Mouse (Mus musculus): ENCODE data around the gene Rab8a.
"Not testable (repeated sequence)": the region's sequence is repeated elsewhere in the genome, so short reads cannot be mapped to it uniquely, and the experiment has no call there.

The Rab8a gene

DNA sequence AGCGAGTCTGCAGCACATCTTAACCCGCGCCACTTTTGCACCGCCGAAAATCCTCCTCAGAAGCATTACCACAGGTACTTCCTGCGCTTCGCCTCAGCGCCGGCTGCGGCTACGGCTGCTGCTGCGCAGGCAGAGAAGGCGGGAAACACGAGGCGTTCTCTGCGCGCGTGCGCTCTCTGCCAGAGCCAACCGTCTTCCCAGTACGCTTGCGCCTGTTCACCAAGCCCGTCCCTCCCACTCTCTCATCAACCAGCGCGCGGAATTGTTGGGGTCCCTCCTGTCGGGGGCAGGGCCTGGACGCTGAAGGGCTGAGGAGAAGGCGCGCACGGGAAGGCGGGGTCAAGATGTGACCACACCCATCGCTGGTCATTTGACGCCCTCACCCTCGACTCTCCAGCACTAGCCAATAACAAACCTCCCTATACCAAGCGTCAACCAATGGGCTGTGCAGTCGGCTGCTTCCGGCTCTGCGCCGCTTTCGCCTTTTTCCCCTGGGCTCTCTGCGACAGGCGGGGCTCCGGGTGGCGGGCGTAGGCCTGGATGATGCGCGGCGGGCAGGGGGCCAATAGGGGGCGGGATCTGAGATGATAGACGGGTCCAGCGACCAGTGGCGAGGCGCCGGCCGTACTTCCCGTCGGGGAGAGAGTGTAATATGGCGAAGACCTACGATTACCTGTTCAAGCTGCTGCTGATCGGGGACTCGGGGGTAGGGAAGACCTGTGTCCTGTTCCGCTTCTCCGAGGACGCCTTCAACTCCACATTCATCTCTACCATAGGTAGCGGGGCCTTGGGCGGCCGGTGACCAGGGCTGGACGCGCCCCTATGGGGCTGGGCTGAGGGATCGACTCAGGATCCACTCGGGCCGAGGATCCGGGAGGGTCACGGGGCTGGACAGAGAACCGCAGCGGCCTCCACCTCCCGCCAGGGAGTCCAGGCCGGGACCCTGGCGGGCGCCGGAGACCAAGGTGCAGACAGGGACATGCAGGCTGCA lies at the start of gene Rab8a:
Gene Rab8a, plus strand, starts transcription at position 494 of the 991 bp plus-strand sequence.
- DNase-seq (ENCODE audit: low spot score in 2 of 2), result peak; percentile 100

DNA sequence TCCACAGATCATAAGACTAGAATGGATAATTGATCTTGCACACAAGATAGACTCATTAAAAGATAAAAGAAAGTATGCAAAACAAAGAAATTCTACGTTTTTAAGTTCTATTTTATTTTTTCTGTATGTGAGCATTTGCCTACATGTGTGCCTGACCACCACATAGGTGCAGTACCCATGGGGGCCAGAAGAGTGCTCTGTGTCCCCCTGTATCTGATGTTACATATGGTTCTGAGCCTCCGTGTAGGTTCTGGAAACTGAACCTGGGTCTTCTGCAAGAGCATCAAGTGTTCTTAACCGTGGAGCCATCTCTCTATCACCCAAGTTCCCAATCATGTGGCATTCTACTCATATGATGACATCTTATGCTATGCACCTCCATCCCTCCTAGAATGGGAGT lies 48.5 kb upstream of the Rab8a start:
- no peak for DNase-seq (ENCODE audit: low spot score in 2 of 2)

DNA sequence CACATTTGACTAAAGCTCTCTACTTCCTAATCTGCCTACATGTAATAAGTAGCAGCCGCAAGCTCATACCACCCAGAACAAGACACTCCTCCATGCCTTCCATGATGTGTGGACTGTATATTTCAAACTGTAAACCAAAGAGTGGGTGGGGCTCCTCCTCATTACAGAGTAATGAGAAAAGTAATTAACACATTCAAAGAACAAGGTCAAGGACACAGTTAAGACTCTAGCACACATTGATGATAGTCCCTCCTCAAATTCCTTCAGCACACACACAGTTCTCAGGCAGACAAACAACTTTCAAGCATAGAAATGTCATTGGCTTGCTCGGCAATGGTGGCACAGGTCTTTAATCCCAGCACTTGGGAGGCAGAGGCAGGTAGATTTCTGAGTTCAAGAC lies 45.8 kb upstream of the Rab8a start:
- DNase-seq (ENCODE audit: low spot score in 2 of 2), result no peak

- DNase-seq (ENCODE audit: low spot score in 2 of 2), result no peak
These were observed 42.4 kb upstream of the Rab8a start for GRCm38 (mm10) chr8:72118616-72119015.

DNA sequence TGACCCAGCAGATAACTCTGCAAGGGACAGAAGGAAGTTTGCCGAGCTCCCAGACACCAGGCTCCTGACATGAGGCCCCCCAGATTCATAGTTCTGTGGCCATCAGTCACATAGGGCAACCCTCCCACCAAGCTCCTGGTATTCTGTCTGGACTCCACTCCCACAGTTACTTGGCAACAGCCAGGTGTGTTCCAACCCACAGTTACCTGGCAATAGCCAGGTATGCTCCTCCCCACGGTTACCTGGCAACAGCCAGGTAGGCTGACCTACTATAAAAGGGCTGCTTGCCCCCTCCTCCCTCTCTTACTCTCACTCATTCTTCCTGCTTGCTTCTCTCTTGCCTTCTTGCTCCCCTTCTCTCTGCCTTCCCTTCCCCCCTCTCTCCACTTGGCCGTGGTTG lies 39.5 kb upstream of the Rab8a start:
- DNase-seq (ENCODE audit: low spot score in 2 of 2), result not testable (repeated sequence)

DNA sequence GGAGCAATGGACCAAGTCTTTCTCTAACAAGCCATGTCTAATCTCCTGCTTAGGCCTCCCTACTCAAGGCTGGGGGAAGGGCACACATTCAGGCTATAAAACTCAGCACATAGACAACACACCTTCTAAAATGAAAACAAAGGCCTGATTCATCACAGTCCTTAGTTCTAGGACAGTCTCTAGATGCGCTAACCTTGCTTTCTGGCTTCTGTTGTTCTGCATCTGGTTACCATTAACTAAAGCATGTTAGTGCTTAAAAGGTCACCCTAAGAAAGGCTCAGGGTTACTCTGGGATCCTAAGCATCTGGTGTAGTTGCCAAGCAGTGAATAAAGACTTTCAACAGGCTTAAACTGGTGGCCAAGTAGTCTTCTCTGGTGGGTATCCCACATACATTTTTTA lies 39.0 kb upstream of the Rab8a start:
- DNase-seq (ENCODE audit: low spot score in 2 of 2), result no peak

DNA sequence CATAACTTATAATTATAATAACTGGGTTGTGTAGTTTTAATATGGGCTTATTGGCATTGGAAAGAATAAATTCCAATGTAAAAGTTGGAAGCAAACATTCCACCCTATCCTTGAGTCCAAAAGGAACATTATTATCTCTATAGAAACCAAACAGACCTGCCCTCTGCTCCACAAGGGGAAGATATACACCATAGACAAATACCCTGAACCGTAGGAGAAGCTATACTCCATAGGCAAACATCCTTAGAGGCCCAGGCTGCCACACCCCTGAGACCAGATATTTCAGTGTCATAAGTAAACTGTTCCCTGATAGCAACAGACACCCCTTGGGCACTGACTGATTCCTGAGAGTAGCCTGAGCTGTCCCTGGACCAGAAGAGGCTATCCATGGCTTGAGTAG lies 33.2 kb upstream of the Rab8a start:
- DNase-seq (ENCODE audit: low spot score in 2 of 2), result no peak

- no peak for DNase-seq (ENCODE audit: low spot score in 2 of 2)
These were observed 29.7 kb upstream of the Rab8a start for GRCm38 (mm10) chr8:72131251-72131650.

DNA sequence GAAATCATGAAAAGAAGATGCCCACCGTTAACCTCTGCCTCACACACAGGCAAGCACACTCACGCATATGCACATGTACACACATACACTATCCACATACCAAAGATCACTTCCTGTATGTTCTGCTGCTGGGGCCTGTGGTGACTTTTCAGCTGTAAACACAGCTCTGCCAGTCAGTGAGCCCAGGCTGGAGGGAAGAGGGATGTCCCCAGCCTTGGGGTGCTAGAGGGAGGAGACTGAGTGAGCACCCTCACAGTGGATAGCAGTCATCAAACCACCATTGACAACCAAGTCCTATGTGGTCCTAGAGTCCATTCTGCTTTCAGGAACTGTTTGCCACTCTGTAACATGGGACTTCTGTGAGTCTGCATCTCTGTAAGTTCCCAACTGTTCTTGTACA lies 29.1 kb upstream of the Rab8a start:
- no peak for DNase-seq (ENCODE audit: low spot score in 2 of 2)

- no peak for DNase-seq (ENCODE audit: low spot score in 2 of 2)
These were observed 28.6 kb upstream of the Rab8a start for GRCm38 (mm10) chr8:72132417-72132816.

GRCm38 (mm10) chr8:72132891-72133290 lies 28.1 kb upstream of the Rab8a start:
- no peak for DNase-seq (ENCODE audit: low spot score in 2 of 2)

- no peak for DNase-seq (ENCODE audit: low spot score in 2 of 2)
These were observed 27.5 kb upstream of the Rab8a start for GRCm38 (mm10) chr8:72133507-72133906.

DNA sequence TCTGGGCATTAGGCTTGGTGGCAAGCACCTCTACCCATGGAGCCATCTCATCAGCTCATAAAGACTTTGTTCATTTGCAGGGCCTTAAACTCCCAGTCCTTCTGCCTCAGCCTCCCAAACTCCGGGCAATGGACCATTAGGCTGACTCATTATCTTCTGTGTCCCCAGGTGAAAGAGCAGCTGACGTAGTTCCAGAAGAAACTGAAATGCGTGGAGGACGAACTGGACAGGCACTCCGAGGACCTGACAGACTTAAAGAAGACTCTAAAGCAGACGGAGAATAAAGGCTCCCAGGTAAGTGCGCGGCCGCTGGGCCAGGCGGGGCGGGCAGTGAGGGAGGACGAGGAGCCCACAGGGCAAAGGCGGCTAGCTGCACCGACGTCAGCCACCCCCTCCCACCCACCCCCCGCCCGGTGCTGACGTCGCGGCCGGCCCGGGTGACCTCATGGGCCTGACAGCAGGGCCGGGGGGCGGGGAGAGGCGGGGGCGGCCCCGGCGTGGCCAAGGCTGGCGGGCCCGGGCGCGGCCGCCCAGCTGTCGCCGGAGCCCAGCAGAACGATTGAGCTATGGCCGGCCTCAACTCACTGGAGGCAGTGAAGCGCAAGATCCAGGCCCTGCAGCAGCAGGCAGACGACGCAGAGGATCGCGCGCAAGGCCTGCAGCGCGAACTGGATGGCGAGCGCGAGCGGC lies 26.1 kb upstream of the Rab8a start, which contains the start of gene Tpm4:
Gene Tpm4, plus strand, starts transcription at position 220 of the 690 bp plus-strand sequence.
- DNase-seq (ENCODE audit: low spot score in 2 of 2), result peak in 1 of 2 experiments; percentile 32

DNA sequence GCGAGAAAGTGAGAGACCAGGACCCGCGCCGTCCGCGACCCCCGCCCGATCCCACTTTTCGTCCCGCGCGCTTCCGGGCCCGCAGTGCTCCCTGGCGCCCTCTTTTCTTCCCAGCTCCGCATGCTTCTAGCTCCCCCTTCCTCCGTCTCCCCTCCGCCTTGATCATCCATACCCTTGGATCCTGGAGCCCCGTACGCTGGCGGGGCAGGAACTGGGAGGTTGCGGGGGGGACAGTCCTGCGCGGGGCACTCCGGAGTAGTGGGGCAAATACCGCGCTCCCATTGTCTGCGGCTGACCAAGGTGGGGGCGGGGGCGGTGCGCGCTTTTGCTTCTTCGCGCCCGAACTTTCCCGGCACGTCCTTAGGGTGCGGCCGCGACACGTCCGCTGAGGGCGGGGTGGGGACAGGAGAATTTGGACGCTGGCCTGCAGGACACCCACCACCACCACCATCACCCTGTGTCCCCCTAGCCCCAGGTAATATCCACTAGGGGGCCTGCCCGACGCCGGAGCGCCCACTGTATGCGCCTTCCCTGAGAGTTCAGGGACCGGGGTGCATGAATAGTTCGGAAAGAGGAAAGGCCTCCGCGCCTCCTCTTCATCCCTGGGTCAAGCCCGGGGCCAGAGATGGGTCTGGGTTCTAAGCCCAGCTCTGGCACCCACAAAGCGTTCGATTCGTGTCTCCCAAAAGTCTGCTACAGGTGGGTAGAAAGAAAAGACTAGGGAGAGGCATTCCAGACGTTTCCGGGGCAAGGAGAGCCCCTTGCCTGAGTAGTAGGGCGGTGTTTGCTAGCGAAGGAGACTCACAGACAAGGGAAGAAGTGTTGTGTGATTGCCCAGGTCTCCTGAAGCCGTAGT lies 25.3 kb upstream of the Rab8a start:
- peak; percentile 11 to 36 for DNase-seq (ENCODE audit: low spot score in 2 of 2)

- DNase-seq (ENCODE audit: low spot score in 2 of 2), result peak; percentile 11 to 23
These were observed 24.6 kb upstream of the Rab8a start for GRCm38 (mm10) chr8:72136302-72136978.

DNA sequence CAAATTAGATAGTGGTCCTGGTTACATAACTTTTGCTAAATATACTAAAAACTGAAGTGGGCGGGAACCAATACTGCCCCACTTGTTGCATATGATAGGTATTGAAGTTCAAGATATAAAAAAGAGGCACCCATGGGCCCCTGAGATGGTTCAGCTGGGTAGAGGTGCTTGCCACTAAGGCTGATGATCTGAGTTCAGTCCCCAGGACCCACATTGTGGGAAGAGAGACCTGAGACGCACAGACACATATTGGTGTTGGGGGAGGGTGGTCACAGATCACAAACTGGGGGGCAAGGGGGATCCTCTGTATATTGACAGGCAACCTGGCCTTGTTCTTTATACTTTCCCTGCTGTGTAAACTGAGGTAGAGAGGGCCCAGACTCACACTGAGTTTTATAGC lies 23.6 kb upstream of the Rab8a start:
- DNase-seq (ENCODE audit: low spot score in 2 of 2), result no peak

GRCm38 (mm10) chr8:72138456-72138855 lies 22.5 kb upstream of the Rab8a start:
- no peak for DNase-seq (ENCODE audit: low spot score in 2 of 2)

GRCm38 (mm10) chr8:72143256-72143824 lies 17.7 kb upstream of the Rab8a start:
- DNase-seq (ENCODE audit: low spot score in 2 of 2), result no peak

DNA sequence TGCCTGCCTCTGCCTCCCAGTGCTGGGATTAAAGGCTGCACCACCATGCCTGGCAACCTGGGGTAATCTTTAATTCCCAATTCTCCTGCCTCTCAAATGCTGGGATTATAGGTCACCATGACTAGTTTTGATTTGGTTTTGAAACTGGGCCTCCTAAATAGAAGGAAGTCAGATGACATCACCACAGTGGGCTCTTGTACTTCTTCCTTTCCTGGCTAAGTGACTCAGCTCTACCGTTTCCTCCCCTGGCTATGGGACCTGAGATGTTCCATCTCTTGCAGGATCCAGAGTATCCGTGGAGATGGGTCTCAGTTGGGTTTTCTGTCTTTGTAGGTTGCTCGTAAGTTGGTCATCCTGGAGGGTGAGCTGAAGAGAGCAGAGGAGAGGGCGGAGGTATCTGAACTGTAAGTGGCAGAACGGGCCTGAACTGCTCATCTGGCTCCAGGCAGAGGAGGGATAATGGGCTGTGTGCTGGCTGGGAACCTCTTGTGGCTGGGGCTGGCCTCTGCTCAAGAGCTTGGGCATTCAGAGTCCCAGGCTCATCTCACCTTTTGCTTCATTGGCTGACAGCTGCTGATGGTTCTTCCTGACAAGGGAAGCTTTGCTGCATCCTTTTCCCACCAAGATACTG lies 16.5 kb upstream of the Rab8a start:
- DNase-seq (ENCODE audit: low spot score in 2 of 2), result no peak

DNA sequence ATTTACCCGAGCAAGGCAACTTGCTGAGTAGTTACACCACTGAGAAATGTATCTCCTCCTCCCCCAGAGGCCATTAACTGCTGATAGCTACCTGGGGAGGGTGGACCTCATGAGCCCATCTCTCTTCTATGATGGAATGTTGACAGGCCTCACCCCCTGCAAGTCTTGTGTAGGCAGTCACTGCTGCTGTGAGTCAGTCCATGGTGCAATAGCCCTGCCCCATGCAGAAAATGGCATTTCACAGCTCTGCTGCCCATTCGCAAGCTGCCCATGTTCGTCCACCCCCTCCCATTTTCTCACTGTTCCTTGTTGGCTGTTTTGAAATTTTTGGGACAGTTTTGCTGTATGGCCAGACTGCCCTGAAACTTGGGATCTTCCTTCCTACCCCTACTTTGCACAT lies 15.5 kb upstream of the Rab8a start:
- DNase-seq (ENCODE audit: low spot score in 2 of 2), result no peak

All from frontal cortex, postnatal 36 days (tissue).